Mouse (Mus musculus) midbrain, embryonic 11.5 days (tissue): ENCODE data around the gene Pla2g12b. TPM values are rescaled to one million over a fixed set of nuclear protein-coding genes. Genes with fewer than 3 reads are reported as not detected.

Experiments used
- ATAC-seq: fragments of 200-750 bp; cut with Nextera tagmentation; 2 replicates; pipeline ENCODE4 v1.8.0; 2017; ENCODE audit warnings: moderate TSS enrichment, moderate library complexity; ENCODE audit not compliant: low FRiP score
- DNase-seq: peaks from one replicate; pipeline ENCODE4 v3.0.0; 2015; ENCODE audit warnings: low spot score; ENCODE audit errors: missing footprints
- H3K27ac ChIP-seq: fragments of 300-500 bp; sonication (generic); 2 replicates; pipeline ENCODE4 v1.5.1; 2014; ENCODE audit warnings: low read depth, low read length
- H3K27me3 ChIP-seq: fragments of 300-500 bp; sonication (generic); 2 replicates; pipeline ENCODE4 v1.6.1; 2014; ENCODE audit warnings: mild to moderate bottlenecking, low read length, moderate library complexity, mixed read lengths; ENCODE audit not compliant: control insufficient read depth, insufficient read depth
- H3K36me3 ChIP-seq: fragments of 300-500 bp; sonication (generic); 2 replicates; pipeline ENCODE4 v1.6.1; 2014; ENCODE audit warnings: mild to moderate bottlenecking, low read length, moderate library complexity, mixed read lengths; ENCODE audit not compliant: control insufficient read depth, insufficient read depth
- H3K4me1 ChIP-seq: fragments of 300-500 bp; sonication (generic); 2 replicates; pipeline ENCODE4 v1.6.1; 2014; ENCODE audit warnings: low read length; ENCODE audit not compliant: control insufficient read depth, insufficient read depth
- H3K4me2 ChIP-seq: fragments of 300-500 bp; sonication (generic); 2 replicates; pipeline ENCODE4 v1.6.1; 2014; ENCODE audit warnings: mild to moderate bottlenecking, moderate library complexity
- H3K4me3 ChIP-seq: fragments of 300-500 bp; sonication (generic); 2 replicates; pipeline ENCODE4 v1.5.1; 2014; ENCODE audit warnings: low read depth, low read length
- H3K9ac ChIP-seq: fragments of 300-500 bp; sonication (generic); 2 replicates; pipeline ENCODE4 v1.6.1; 2014; ENCODE audit warnings: low read length
- H3K9me3 ChIP-seq: fragments of 300-500 bp; sonication (generic); 2 replicates; pipeline ENCODE4 v1.6.1; 2016; ENCODE audit warnings: low read length; ENCODE audit not compliant: control insufficient read depth
- WGBS: fragments of 180-500 bp; shearing (Covaris S2); extraction: QIAGEN DNeasy Blood & Tissue Kit; methylation state at CpG from one replicate; pipeline ENCODE4 v1.1.7; 2014; 5-methylcytosine and 5-hydroxymethylcytosine counted together
- polyA plus RNA-seq: library from polyadenylated mRNA; unstranded; fragments of >200 nt; fragmentation: Nextera tagmentation; extraction: Ambion mirVana; gene quantifications from 2 replicates; pipeline ENCODE4 v1.2.1, GENCODE M21; 2014

The Pla2g12b gene
- polyA plus RNA-seq, 1 experiment from 2014 or later = not detected

- ATAC-seq (no peak), DNase-seq (peak; percentile 77)
- no peak overlapping the region for H3K4me2 ChIP-seq
Measured at GRCm38 (mm10) chr10:59444635-59445034, 41.2 kb downstream of the Pla2g12b start.

GRCm38 (mm10) chr10:59446911-59447437 lies 43.5 kb downstream of the Pla2g12b start:
- Histone ChIP-seq H3K36me3 (no peaks in the 10 kb centered on the region), H3K27ac (no peak overlapping the region), H3K9me3 (no peaks in the 10 kb centered on the region), H3K4me3 (no peak overlapping the region), H3K4me1 (peaks cover 3% of the 10 kb centered on the region; the same call in 1 of the 2 replicates), H3K27me3 (no peaks in the 10 kb centered on the region), H3K4me2 (no peak overlapping the region), H3K9ac (no peak overlapping the region)
- ATAC-seq (no peak), DNase-seq (peak; percentile 31)
- WGBS = 91% methylated on average over 10 of the region's 10 CpGs

More at GRCm38 (mm10) chr10:59444635-59445034, 41.2 kb downstream of the Pla2g12b start:
- Histone ChIP-seq H3K27ac (no peak overlapping the region), H3K27me3 (no peaks in the 10 kb centered on the region), H3K9ac (no peak overlapping the region), H3K4me3 (no peak overlapping the region), H3K9me3 (no peaks in the 10 kb centered on the region), H3K36me3 (no peaks in the 10 kb centered on the region), H3K4me1 (peaks cover 3% of the 10 kb centered on the region; the same call in 1 of the 2 replicates)
- 66% methylated on average over 8 of the region's 8 CpGs for WGBS

GRCm38 (mm10) chr10:59447546-59447945 lies 44.1 kb downstream of the Pla2g12b start:
- Histone ChIP-seq H3K4me1 (peaks cover 3% of the 10 kb centered on the region; the same call in 1 of the 2 replicates), H3K4me2 (no peak overlapping the region), H3K9ac (no peak overlapping the region), H3K4me3 (no peak overlapping the region), H3K27ac (no peak overlapping the region), H3K9me3 (no peaks in the 10 kb centered on the region), H3K36me3 (no peaks in the 10 kb centered on the region), H3K27me3 (no peaks in the 10 kb centered on the region)
- 86% methylated on average over 9 of the region's 9 CpGs for WGBS
- no peak for ATAC-seq
- DNase-seq = peak; percentile 8

- H3K9ac ChIP-seq = no peak overlapping the region
- no peaks in the 10 kb centered on the region for H3K9me3 ChIP-seq
- WGBS = 47% methylated on average over 5 of the region's 5 CpGs
- H3K4me1 ChIP-seq = no peaks in the 10 kb centered on the region
- H3K27ac ChIP-seq = no peak overlapping the region
- H3K36me3 ChIP-seq = no peaks in the 10 kb centered on the region
- H3K27me3 ChIP-seq = no peaks in the 10 kb centered on the region
- no peak overlapping the region for H3K4me2 ChIP-seq
- peak; percentile 87 for DNase-seq
- ATAC-seq = peak; percentile 74
- no peak overlapping the region for H3K4me3 ChIP-seq
Measured at GRCm38 (mm10) chr10:59451839-59452238, 48.4 kb downstream of the Pla2g12b start.

GRCm38 (mm10) chr10:59454631-59455030 lies 51.2 kb downstream of the Pla2g12b start:
- H3K4me2 ChIP-seq = no peak overlapping the region
- DNase-seq (no peak), ATAC-seq (no peak)
- H3K4me3 ChIP-seq = no peak overlapping the region
- H3K27ac ChIP-seq = no peak overlapping the region
- no peaks in the 10 kb centered on the region for H3K9me3 ChIP-seq
- WGBS = 95% methylated on average over 15 of the region's 15 CpGs
- H3K36me3 ChIP-seq = no peaks in the 10 kb centered on the region
- no peaks in the 10 kb centered on the region for H3K27me3 ChIP-seq
- no peak overlapping the region for H3K9ac ChIP-seq
- H3K4me1 ChIP-seq = no peaks in the 10 kb centered on the region

- H3K9ac ChIP-seq = no peak overlapping the region
- no peaks in the 10 kb centered on the region for H3K4me1 ChIP-seq
- DNase-seq = no peak
- no peak overlapping the region for H3K4me2 ChIP-seq
- WGBS = 90% methylated on average over 12 of the region's 12 CpGs
- no peak for ATAC-seq
- no peaks in the 10 kb centered on the region for H3K27me3 ChIP-seq
- no peak overlapping the region for H3K27ac ChIP-seq
- no peaks in the 10 kb centered on the region for H3K36me3 ChIP-seq
- H3K4me3 ChIP-seq = no peak overlapping the region
- no peaks in the 10 kb centered on the region for H3K9me3 ChIP-seq
Measured at GRCm38 (mm10) chr10:59459767-59460166, 56.3 kb downstream of the Pla2g12b start.

- Histone ChIP-seq H3K4me2 (no peak overlapping the region), H3K4me3 (no peak overlapping the region), H3K27ac (no peak overlapping the region), H3K27me3 (no peaks in the 10 kb centered on the region), H3K9ac (no peak overlapping the region), H3K4me1 (no peaks in the 10 kb centered on the region), H3K36me3 (no peaks in the 10 kb centered on the region), H3K9me3 (no peaks in the 10 kb centered on the region)
- 89% methylated on average over 6 of the region's 6 CpGs for WGBS
- no peak for ATAC-seq
- DNase-seq = no peak
Measured at GRCm38 (mm10) chr10:59462307-59462706, 58.8 kb downstream of the Pla2g12b start.

GRCm38 (mm10) chr10:59465546-59465945 lies 62.1 kb downstream of the Pla2g12b start:
- Histone ChIP-seq H3K4me3 (no peak overlapping the region), H3K36me3 (no peaks in the 10 kb centered on the region), H3K4me2 (no peak overlapping the region), H3K27me3 (no peaks in the 10 kb centered on the region), H3K27ac (no peak overlapping the region), H3K9ac (no peak overlapping the region), H3K4me1 (no peaks in the 10 kb centered on the region), H3K9me3 (no peaks in the 10 kb centered on the region)
- 89% methylated on average over 3 of the region's 3 CpGs for WGBS
- ATAC-seq (no peak), DNase-seq (no peak)

- Histone ChIP-seq H3K27me3 (no peaks in the 10 kb centered on the region), H3K4me3 (no peak overlapping the region), H3K4me1 (no peaks in the 10 kb centered on the region), H3K27ac (no peak overlapping the region), H3K9me3 (no peaks in the 10 kb centered on the region), H3K36me3 (no peaks in the 10 kb centered on the region), H3K9ac (no peak overlapping the region), H3K4me2 (no peak overlapping the region)
- ATAC-seq (no peak), DNase-seq (no peak)
- 89% methylated on average over 4 of the region's 4 CpGs for WGBS
Measured at GRCm38 (mm10) chr10:59466626-59467025, 63.2 kb downstream of the Pla2g12b start.
